Mouse (Mus musculus) myocyte (in vitro differentiated cells): ENCODE measurements around the gene Prss56.

Experiments
- CEBPB ChIP-seq: IDR thresholded peaks from 2 replicates; pipeline ENCODE4 v1.6.1; 2011; ENCODE audit warnings: mild to moderate bottlenecking, moderate library complexity; ENCODE audit not compliant: poor library complexity, insufficient read depth, severe bottlenecking
- E2F4 ChIP-seq: IDR thresholded peaks from one replicate; pipeline ENCODE4 v1.6.1; 2011; ENCODE audit warnings: mild to moderate bottlenecking, control low read depth, moderate library complexity; ENCODE audit not compliant: insufficient read depth
- MAX ChIP-seq: IDR thresholded peaks from one replicate; pipeline ENCODE4 v1.6.1; 2011; ENCODE audit warnings: low read depth, mild to moderate bottlenecking, control low read depth
- MYOD1 ChIP-seq, 3 experiments: IDR thresholded peaks; one replicate each; pipeline ENCODE4 v1.6.1; 2011; ENCODE audit warnings: control low read depth in 2 of 3, low read depth in 2 of 3, mild to moderate bottlenecking in 2 of 3, moderate library complexity in 1 of 3; ENCODE audit not compliant: insufficient read length in 2 of 3, control insufficient read depth in 1 of 3
- MYOG ChIP-seq, 3 experiments: IDR thresholded peaks; one replicate each; pipeline ENCODE4 v1.6.1; 2011; ENCODE audit warnings: control low read depth in 2 of 3, low read depth in 2 of 3, mild to moderate bottlenecking in 2 of 3; ENCODE audit not compliant: insufficient read length in 2 of 3, control insufficient read depth in 1 of 3, insufficient read depth in 1 of 3
- POLR2A ChIP-seq: IDR thresholded peaks from one replicate; pipeline ENCODE4 v1.6.1; 2011; ENCODE audit warnings: low read depth, mild to moderate bottlenecking, control low read depth, moderate library complexity; ENCODE audit not compliant: insufficient read length
- POLR2AphosphoS2 ChIP-seq: IDR thresholded peaks from one replicate; pipeline ENCODE4 v1.6.1; 2011; ENCODE audit warnings: low read depth, control low read depth; ENCODE audit not compliant: insufficient read length
- REST ChIP-seq: IDR thresholded peaks from one replicate; pipeline ENCODE4 v1.6.1; 2011; ENCODE audit warnings: mild to moderate bottlenecking, control low read depth, moderate library complexity; ENCODE audit not compliant: insufficient read depth, insufficient read length
- SRF ChIP-seq: IDR thresholded peaks from one replicate; pipeline ENCODE4 v1.6.1; 2011; ENCODE audit warnings: low read depth; ENCODE audit not compliant: control insufficient read depth, insufficient read length
- TCF3 ChIP-seq: IDR thresholded peaks from one replicate; pipeline ENCODE4 v1.6.1; 2011; ENCODE audit warnings: low read depth, control low read depth; ENCODE audit not compliant: insufficient read length

- no peak for TF ChIP-seq MYOD1 (IDR thresholded peaks at IDR 0.05; ENCODE audit: control insufficient read depth in 1 of 3, insufficient read length in 2 of 3, low read depth in 2 of 3)
- no peak for TF ChIP-seq CEBPB
- TF ChIP-seq POLR2A, result no peak
- TF ChIP-seq E2F4, result no peak
- TF ChIP-seq SRF, result no peak
- TF ChIP-seq REST, result no peak
- no peak for TF ChIP-seq MAX
- TF ChIP-seq POLR2AphosphoS2, result no peak
- TF ChIP-seq TCF3, result no peak
- TF ChIP-seq MYOG (IDR thresholded peaks at IDR 0.05; ENCODE audit: control insufficient read depth in 1 of 3, insufficient read depth in 1 of 3, insufficient read length in 2 of 3, low read depth in 2 of 3), result no peak
These were observed 18.8 kb upstream of the Prss56 start for GRCm38 (mm10) chr1:87164164-87164795.
